Mouse (Mus musculus): ENCODE results near the gene Nap1l4. TPM values are rescaled to one million over a fixed set of nuclear protein-coding genes. Genes with fewer than 3 reads are reported as not detected.

Nap1l4 gene
- 41.2 and 62.2 TPM in 2 replicates for polyA plus RNA-seq (2012; ENCODE audit: low replicate concordance)

GRCm38 (mm10) chr7:143548976-143549457 is at the start of gene Nap1l4:
Gene Nap1l4 (minus strand): TSS chr7:143549106.

DNA sequence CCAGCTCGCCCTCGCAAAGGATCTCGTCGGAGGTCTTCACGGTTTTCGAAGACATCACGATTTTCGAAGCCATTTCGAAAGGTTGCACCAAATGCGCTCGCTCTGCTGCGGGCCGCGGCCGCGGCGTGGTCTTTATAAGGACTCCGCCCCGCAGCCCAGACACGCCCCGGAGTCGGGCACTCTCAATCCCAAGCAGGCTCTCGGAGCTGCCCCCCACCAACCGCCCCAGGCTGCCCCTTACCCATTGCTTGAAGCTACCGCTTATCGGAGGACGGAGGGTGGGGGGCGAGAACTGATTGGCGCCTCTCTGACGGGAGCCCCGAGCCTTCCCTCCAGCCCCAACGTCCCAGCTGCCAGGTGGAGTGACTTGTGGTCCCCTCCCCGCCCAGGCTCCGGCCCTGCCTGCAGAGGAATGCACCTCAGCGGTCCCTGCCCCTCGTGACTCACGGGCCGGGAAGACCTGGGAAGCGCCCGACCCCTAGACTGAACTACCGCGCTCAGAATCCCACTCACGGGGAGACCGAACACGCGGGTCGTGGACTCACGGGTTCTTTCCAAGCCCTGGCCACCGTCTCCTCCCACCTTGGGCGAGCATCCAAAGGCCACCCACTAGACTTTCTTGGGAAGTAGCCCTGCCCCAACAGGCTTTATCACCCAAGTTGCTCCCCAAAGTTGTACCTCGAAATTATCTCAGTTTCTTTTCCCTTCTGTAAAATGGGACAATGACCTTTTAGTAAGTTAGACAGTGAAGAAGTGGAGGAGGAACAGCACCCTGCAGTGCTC is 46.3 kb downstream of the Nap1l4 start, which contains the start of gene Phlda2:
Gene Phlda2, minus strand, starts transcription at position 733 of the 783 bp plus-strand sequence.

GRCm38 (mm10) chr7:143473347-143474101 is 75.4 kb downstream of the Nap1l4 start, which contains the start of gene Slc22a18:
Gene Slc22a18 (plus strand): TSS chr7:143473736.

Other genes with a start within 250 kb of the Nap1l4 start
- 1.7 and 2.8 TPM in 2 replicates for gene Cdkn1c, start 88.1 kb downstream of the Nap1l4 start, polyA plus RNA-seq (2012; ENCODE audit: low replicate concordance)
- gene Slc22a18, start 75.4 kb downstream of the Nap1l4 start, polyA plus RNA-seq (2012; ENCODE audit: low replicate concordance) = 0.99 TPM in 1 of 2 replicates, not detected in the other
- gene Phlda2, start 46.0 kb downstream of the Nap1l4 start, polyA plus RNA-seq (2012; ENCODE audit: low replicate concordance) = 0.79 TPM in 1 of 2 replicates, not detected in the other
- 10.6 and 28.2 TPM in 2 replicates for gene Cars, start 51.0 kb upstream of the Nap1l4 start, polyA plus RNA-seq (2012; ENCODE audit: low replicate concordance)
- 0.96 and 1.4 TPM in 2 replicates for gene Tnfrsf26, start 79.6 kb upstream of the Nap1l4 start, polyA plus RNA-seq (2012; ENCODE audit: low replicate concordance)
- gene Tnfrsf22, start 100.6 kb upstream of the Nap1l4 start, polyA plus RNA-seq (2012; ENCODE audit: low replicate concordance) = 0.80 and 2.9 TPM in 2 replicates
- 0.19 and 0.52 TPM in 2 replicates for gene Tnfrsf23, start 136.8 kb upstream of the Nap1l4 start, polyA plus RNA-seq (2012; ENCODE audit: low replicate concordance)
- gene Osbpl5, start 207.9 kb upstream of the Nap1l4 start, polyA plus RNA-seq (2012; ENCODE audit: low replicate concordance) = 29.4 and 30.4 TPM in 2 replicates
- gene Mrgprg, start 217.9 kb upstream of the Nap1l4 start, polyA plus RNA-seq (2012; ENCODE audit: low replicate concordance) = not detected in 2 replicates
- gene Mrgpre, start 235.4 kb upstream of the Nap1l4 start, polyA plus RNA-seq (2012; ENCODE audit: low replicate concordance) = 10.2 and 10.7 TPM in 2 replicates

All from hematopoietic multipotent progenitor cell, adult 10-12 weeks (in vitro differentiated cells).